Mouse (Mus musculus) heart, embryonic 15.5 days (tissue): ENCODE data around the gene Epn2. TPM values are rescaled to one million over a fixed set of nuclear protein-coding genes. Genes with fewer than 3 reads are reported as not detected.

ENCODE experiments used
- ATAC-seq: fragments of 200-750 bp; cut with Nextera tagmentation; replicated peaks from 2 replicates; pipeline ENCODE4 v1.8.0; 2017; ENCODE audit warnings: low read depth, moderate TSS enrichment; ENCODE audit not compliant: insufficient number of reproducible peaks, insufficient read depth, low FRiP score
- H3K27ac ChIP-seq: fragments of 300-500 bp; sonication (generic); 2 replicates; pipeline ENCODE4 v1.5.1; 2015; ENCODE audit warnings: mild to moderate bottlenecking, inconsistent platforms
- H3K27me3 ChIP-seq: fragments of 300-500 bp; sonication (generic); 2 replicates; pipeline ENCODE4 v1.6.1; 2015; ENCODE audit warnings: inconsistent platforms
- H3K36me3 ChIP-seq: fragments of 300-500 bp; sonication (generic); 2 replicates; pipeline ENCODE4 v1.6.1; 2015; ENCODE audit warnings: mild to moderate bottlenecking, inconsistent platforms
- H3K4me1 ChIP-seq: fragments of 300-500 bp; sonication (generic); replicated peaks from 2 replicates; pipeline ENCODE4 v1.6.1; 2015; ENCODE audit warnings: inconsistent platforms
- H3K4me2 ChIP-seq: fragments of 300-500 bp; sonication (generic); 2 replicates; pipeline ENCODE4 v1.6.1; 2015; ENCODE audit warnings: inconsistent platforms, mild to moderate bottlenecking, moderate library complexity
- H3K4me3 ChIP-seq: fragments of 300-500 bp; sonication (generic); 2 replicates; pipeline ENCODE4 v1.5.1; 2015; ENCODE audit warnings: mild to moderate bottlenecking, inconsistent platforms
- H3K9ac ChIP-seq: fragments of 300-500 bp; sonication (generic); 2 replicates; pipeline ENCODE4 v1.6.1; 2015; ENCODE audit warnings: mild to moderate bottlenecking, inconsistent platforms
- H3K9me3 ChIP-seq: fragments of 300-500 bp; sonication (generic); replicated peaks from 2 replicates; pipeline ENCODE4 v1.6.1; 2016; ENCODE audit warnings: inconsistent platforms
- WGBS: fragments of 180-500 bp; shearing (Covaris S2); methylation state at CpG from one replicate; pipeline ENCODE4 v1.1.7; 2015; ENCODE audit warnings: mixed read lengths; 5-methylcytosine and 5-hydroxymethylcytosine counted together
- polyA plus RNA-seq: library from polyadenylated mRNA; unstranded; fragments of >200 nt; fragmentation: Nextera tagmentation; extraction: Ambion mirVana; gene quantifications from 2 replicates; pipeline ENCODE4 v1.2.1, GENCODE M21; 2015

The Epn2 gene
- 20.2 and 20.5 TPM in 2 replicates for polyA plus RNA-seq

- H3K9ac ChIP-seq = peak within 1 kb of the TSS; percentile 80
- peak within 1 kb of the TSS; percentile 83 for H3K4me2 ChIP-seq
- H3K9me3 ChIP-seq = no peaks in the 10 kb centered on the region
- WGBS = under 1% methylated on average over 84 of the region's 93 CpGs
- H3K4me1 ChIP-seq = peaks cover 31% of the 10 kb centered on the region
- H3K36me3 ChIP-seq = no peaks in the 10 kb centered on the region
- ATAC-seq = peak; percentile 95
- H3K27ac ChIP-seq = peak within 1 kb of the TSS; percentile 94
- peak within 1 kb of the TSS; percentile 65 for H3K4me3 ChIP-seq
- H3K27me3 ChIP-seq = no peaks in the 10 kb centered on the region
These were observed at the start of gene Epn2 for GRCm38 (mm10) chr11:61578983-61579877. Epn2 (minus strand) TSS chr11:61579687.

GRCm38 (mm10) chr11:61626509-61626908 is 47.0 kb upstream of the Epn2 start:
- no peak overlapping the region for H3K27ac ChIP-seq
- no peak for ATAC-seq
- no peak overlapping the region for H3K4me2 ChIP-seq
- H3K36me3 ChIP-seq = no peaks in the 10 kb centered on the region
- H3K4me3 ChIP-seq = no peak overlapping the region
- no peaks in the 10 kb centered on the region for H3K27me3 ChIP-seq
- H3K9ac ChIP-seq = no peak overlapping the region
- H3K4me1 ChIP-seq = no peaks in the 10 kb centered on the region
- WGBS = 78% methylated on average over 1 of the region's 1 CpGs
- no peaks in the 10 kb centered on the region for H3K9me3 ChIP-seq

GRCm38 (mm10) chr11:61625136-61625535 is 45.6 kb upstream of the Epn2 start:
- Histone ChIP-seq H3K9ac (no peak overlapping the region), H3K4me2 (no peak overlapping the region), H3K27ac (no peak overlapping the region), H3K27me3 (no peaks in the 10 kb centered on the region), H3K4me3 (no peak overlapping the region), H3K9me3 (no peaks in the 10 kb centered on the region), H3K36me3 (no peaks in the 10 kb centered on the region), H3K4me1 (0 out of 2 replicates have a peak, but pooled peaks cover 4% of the 10 kb centered on the region)
- ATAC-seq = no peak
- WGBS = 73% methylated on average over 7 of the region's 7 CpGs

DNA sequence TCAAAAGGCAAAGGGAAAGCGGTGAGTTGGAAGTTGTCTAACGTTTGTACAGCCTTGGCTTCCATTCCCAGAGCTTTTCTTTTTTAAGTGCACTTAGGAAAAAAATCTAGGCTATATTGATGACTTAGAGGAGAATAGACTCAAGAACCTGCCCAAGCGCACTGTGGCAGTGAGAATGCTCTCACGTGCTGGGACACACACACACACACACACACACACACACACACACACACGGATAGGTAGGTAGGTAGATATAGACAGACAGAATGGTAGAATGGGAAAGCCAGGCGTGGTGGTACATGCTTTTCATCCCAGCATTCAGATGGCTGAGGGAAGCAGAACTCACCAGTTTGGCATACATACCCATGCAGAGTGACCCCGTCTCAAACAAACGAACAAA is 41.3 kb upstream of the Epn2 start:
- 64% methylated on average over 8 of the region's 8 CpGs for WGBS
- Histone ChIP-seq H3K27ac (peak overlapping the region; percentile 61; the same call in 1 of the 2 replicates), H3K36me3 (no peaks in the 10 kb centered on the region), H3K9me3 (no peaks in the 10 kb centered on the region), H3K9ac (peak overlapping the region; percentile 41), H3K4me1 (peaks cover 24% of the 10 kb centered on the region), H3K4me2 (peak overlapping the region; percentile 86), H3K27me3 (no peaks in the 10 kb centered on the region), H3K4me3 (peak overlapping the region; percentile 53)
- ATAC-seq = no peak

DNA sequence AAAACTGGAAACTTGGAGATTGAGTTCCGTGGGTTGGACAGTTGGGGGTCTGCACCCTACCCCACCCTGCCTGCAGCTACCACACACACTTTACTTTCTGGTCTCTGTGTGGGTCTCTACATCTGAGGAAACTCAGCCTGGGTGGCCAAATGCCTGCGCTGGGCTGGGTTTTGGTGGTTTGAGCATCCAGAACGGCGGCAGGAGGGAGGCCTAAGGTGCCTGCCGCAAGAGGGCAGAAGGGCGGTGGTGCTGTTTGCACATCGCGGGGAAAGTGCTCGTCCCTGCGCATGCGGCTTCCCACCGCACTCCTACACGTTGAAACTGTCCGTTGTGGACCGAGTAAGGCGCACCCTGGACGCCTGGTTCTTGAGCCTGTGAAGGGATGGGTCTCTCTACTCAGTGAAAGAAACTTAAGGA is 40.8 kb upstream of the Epn2 start:
- Histone ChIP-seq H3K36me3 (no peaks in the 10 kb centered on the region), H3K4me3 (peak overlapping the region; percentile 53), H3K9ac (peak overlapping the region; percentile 41), H3K4me1 (peaks cover 29% of the 10 kb centered on the region), H3K4me2 (peak overlapping the region; percentile 86), H3K27me3 (no peaks in the 10 kb centered on the region), H3K9me3 (no peaks in the 10 kb centered on the region), H3K27ac (peak overlapping the region; percentile 61)
- WGBS = under 1% methylated on average over 17 of the region's 17 CpGs
- peak; percentile 52 for ATAC-seq

DNA sequence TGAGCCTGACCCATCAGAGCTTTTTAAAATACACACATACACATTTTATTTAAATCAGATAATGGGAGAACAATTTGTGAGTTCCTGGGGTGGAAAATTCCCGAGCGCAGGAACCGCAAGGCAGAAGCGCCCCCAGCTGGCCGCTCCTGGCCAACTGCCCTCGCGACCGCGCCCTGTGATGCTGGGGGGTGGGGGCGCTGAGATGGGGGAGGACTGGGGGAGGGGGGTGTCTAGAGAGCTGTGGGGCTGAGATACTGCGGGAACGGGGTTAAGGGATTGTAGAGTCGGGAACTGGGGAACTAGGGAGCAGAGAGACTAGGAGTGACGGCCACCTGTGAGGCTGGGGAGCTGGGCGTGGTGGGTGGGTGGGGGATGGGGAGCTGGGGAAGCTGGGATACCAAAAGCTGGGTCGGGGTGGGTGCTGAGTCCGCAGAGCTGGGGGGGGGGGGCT is 40.3 kb upstream of the Epn2 start:
- ATAC-seq = peak; percentile 44; the same call in 1 of the 2 replicates
- H3K36me3 ChIP-seq = no peaks in the 10 kb centered on the region
- peak overlapping the region; percentile 61 for H3K27ac ChIP-seq
- H3K9me3 ChIP-seq = no peaks in the 10 kb centered on the region
- peak overlapping the region; percentile 53 for H3K4me3 ChIP-seq
- H3K4me1 ChIP-seq = peaks cover 32% of the 10 kb centered on the region
- 5% methylated on average over 17 of the region's 17 CpGs for WGBS
- H3K9ac ChIP-seq = peak overlapping the region; percentile 41
- no peaks in the 10 kb centered on the region for H3K27me3 ChIP-seq
- peak overlapping the region; percentile 86 for H3K4me2 ChIP-seq

- Histone ChIP-seq H3K9me3 (no peaks in the 10 kb centered on the region), H3K36me3 (no peaks in the 10 kb centered on the region), H3K9ac (peak overlapping the region; percentile 41; the same call in 1 of the 2 replicates), H3K4me2 (peak overlapping the region; percentile 86), H3K4me3 (peak overlapping the region; percentile 53), H3K27ac (peak overlapping the region; percentile 34; the same call in 1 of the 2 replicates), H3K4me1 (peaks cover 32% of the 10 kb centered on the region), H3K27me3 (no peaks in the 10 kb centered on the region)
- 9% methylated on average over 6 of the region's 6 CpGs for WGBS
- ATAC-seq = no peak
These were observed 39.9 kb upstream of the Epn2 start for GRCm38 (mm10) chr11:61619356-61619755.

DNA sequence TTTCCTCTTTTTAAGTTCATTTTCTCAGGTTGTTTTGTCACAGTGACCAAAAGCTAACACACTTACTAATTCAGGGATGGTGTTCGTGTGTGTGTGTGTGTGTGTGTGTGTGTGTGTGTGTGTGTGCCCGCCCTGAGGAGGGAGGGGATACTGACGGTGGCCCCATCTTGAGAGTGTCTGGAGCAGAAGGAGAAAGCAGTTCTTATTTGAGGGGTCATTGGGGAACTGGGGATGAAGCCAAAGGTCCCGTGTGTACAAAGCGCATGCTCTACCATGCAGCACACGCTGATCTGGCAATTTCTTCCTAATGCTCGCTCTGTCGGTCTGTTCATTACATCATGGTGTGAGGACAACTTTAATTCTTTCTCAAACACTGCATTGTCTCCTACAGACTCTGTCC is 39.1 kb upstream of the Epn2 start:
- H3K36me3 ChIP-seq = no peaks in the 10 kb centered on the region
- no peak overlapping the region for H3K4me3 ChIP-seq
- peaks cover 32% of the 10 kb centered on the region for H3K4me1 ChIP-seq
- no peaks in the 10 kb centered on the region for H3K27me3 ChIP-seq
- no peak overlapping the region for H3K27ac ChIP-seq
- no peak for ATAC-seq
- no peak overlapping the region for H3K4me2 ChIP-seq
- H3K9me3 ChIP-seq = no peaks in the 10 kb centered on the region
- no peak overlapping the region for H3K9ac ChIP-seq
- WGBS = 87% methylated on average over 7 of the region's 8 CpGs

- Histone ChIP-seq H3K27ac (no peak overlapping the region), H3K36me3 (no peaks in the 10 kb centered on the region), H3K4me2 (no peak overlapping the region), H3K4me3 (no peak overlapping the region), H3K27me3 (no peaks in the 10 kb centered on the region), H3K9me3 (no peaks in the 10 kb centered on the region), H3K9ac (no peak overlapping the region), H3K4me1 (peaks cover 32% of the 10 kb centered on the region)
- no peak for ATAC-seq
- WGBS = 82% methylated on average over 8 of the region's 8 CpGs
These were observed 38.6 kb upstream of the Epn2 start for GRCm38 (mm10) chr11:61618131-61618530.

- Histone ChIP-seq H3K4me2 (no peak overlapping the region), H3K4me1 (peaks cover 32% of the 10 kb centered on the region), H3K27ac (0 out of 2 replicates have a peak overlapping the region, but pooled peaks have one; percentile 23), H3K4me3 (no peak overlapping the region), H3K9me3 (no peaks in the 10 kb centered on the region), H3K27me3 (no peaks in the 10 kb centered on the region), H3K9ac (no peak overlapping the region), H3K36me3 (no peaks in the 10 kb centered on the region)
- 63% methylated on average over 7 of the region's 7 CpGs for WGBS
- no peak for ATAC-seq
These were observed 37.9 kb upstream of the Epn2 start for GRCm38 (mm10) chr11:61617293-61617975.
